Mouse (Mus musculus) limb, embryonic 11.5 days (tissue): ENCODE data around the gene Cnga1. TPM values are rescaled to one million over a fixed set of nuclear protein-coding genes. Genes with fewer than 3 reads are reported as not detected.

ENCODE experiments used
- ATAC-seq: fragments of 200-750 bp; cut with Nextera tagmentation; 2 replicates; pipeline ENCODE4 v1.8.0; 2017; ENCODE audit warnings: low read depth; ENCODE audit not compliant: insufficient number of reproducible peaks, low FRiP score, low TSS enrichment
- DNase-seq: peaks from one replicate; pipeline ENCODE4 v3.0.0-alpha.2; 2015; ENCODE audit warnings: low spot score
- H3K27ac ChIP-seq: fragments of 300-500 bp; sonication (generic); replicated peaks from 2 replicates; pipeline ENCODE4 v1.5.1; 2014; ENCODE audit warnings: low read depth, mild to moderate bottlenecking, low read length
- H3K27me3 ChIP-seq: fragments of 300-500 bp; sonication (generic); 2 replicates; pipeline ENCODE4 v1.6.1; 2014; ENCODE audit warnings: mild to moderate bottlenecking, low read length, mixed read lengths; ENCODE audit not compliant: control insufficient read depth, insufficient read depth
- H3K36me3 ChIP-seq: fragments of 300-500 bp; sonication (generic); 2 replicates; pipeline ENCODE4 v1.6.1; 2014; ENCODE audit warnings: mild to moderate bottlenecking, low read length, moderate library complexity, mixed read lengths; ENCODE audit not compliant: control insufficient read depth, insufficient read depth
- H3K4me1 ChIP-seq: fragments of 300-500 bp; sonication (generic); 2 replicates; pipeline ENCODE4 v1.6.1; 2014; ENCODE audit warnings: low read length, mixed read lengths; ENCODE audit not compliant: control insufficient read depth, insufficient read depth
- H3K4me2 ChIP-seq: fragments of 300-500 bp; sonication (generic); 2 replicates; pipeline ENCODE4 v1.6.1; 2014; ENCODE audit warnings: low read depth, mild to moderate bottlenecking, moderate library complexity; ENCODE audit not compliant: severe bottlenecking
- H3K4me3 ChIP-seq: fragments of 300-500 bp; sonication (generic); 2 replicates; pipeline ENCODE4 v1.5.1; 2014; ENCODE audit warnings: low read depth, low read length
- H3K9ac ChIP-seq: fragments of 300-500 bp; sonication (generic); 2 replicates; pipeline ENCODE4 v1.6.1; 2014; ENCODE audit warnings: mild to moderate bottlenecking, low read length
- H3K9me3 ChIP-seq: fragments of 300-500 bp; sonication (generic); 2 replicates; pipeline ENCODE4 v1.6.1; 2016; ENCODE audit warnings: low read length; ENCODE audit not compliant: control insufficient read depth
- WGBS: fragments of 180-500 bp; shearing (Covaris S2); extraction: QIAGEN DNeasy Blood & Tissue Kit; methylation state at CpG from one replicate; pipeline ENCODE4 v1.1.7; 2014; 5-methylcytosine and 5-hydroxymethylcytosine counted together
- polyA plus RNA-seq: library from polyadenylated mRNA; unstranded; fragments of >200 nt; fragmentation: Nextera tagmentation; extraction: Ambion mirVana; gene quantifications from 2 replicates; pipeline ENCODE4 v1.2.1, GENCODE M21; 2014

The Cnga1 gene
- polyA plus RNA-seq, 1 experiment from 2014 or later = not detected

DNA sequence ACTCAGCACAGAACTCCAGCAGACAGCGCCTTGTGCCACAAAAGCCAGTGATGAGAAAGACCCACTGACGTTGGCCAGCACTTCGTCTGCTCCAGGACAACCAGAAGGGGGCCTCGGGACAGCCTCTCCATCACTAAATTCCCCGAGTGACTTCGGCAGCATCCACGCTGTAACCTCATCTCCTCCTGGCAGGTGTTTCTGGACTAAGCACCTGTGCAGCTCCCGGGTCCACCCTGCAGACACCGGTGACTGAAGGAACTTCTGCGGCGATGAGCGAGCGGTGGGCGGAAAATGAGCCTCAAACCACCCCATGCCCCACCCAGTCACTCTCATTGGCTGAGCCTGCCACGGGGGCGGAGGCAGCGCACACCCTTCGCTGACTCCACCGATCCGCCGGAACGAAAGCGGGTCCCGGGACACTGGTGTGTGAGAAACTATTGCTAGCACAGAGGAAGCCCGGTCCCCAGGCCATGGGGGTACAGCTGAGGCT lies 3.4 kb upstream of the Cnga1 start, which contains the start of gene Nipal1:
Gene Nipal1, plus strand, starts transcription at position 378 of the 490 bp plus-strand sequence.
- ATAC-seq (peak; percentile 93), DNase-seq (peak; percentile 83)
- Histone ChIP-seq H3K4me2 (peak within 1 kb of the TSS; percentile 89), H3K36me3 (no peaks in the 10 kb centered on the region), H3K27ac (no peak within 1 kb of the TSS), H3K27me3 (peaks cover 6% of the 10 kb centered on the region; the same call in 1 of the 2 replicates), H3K9ac (no peak within 1 kb of the TSS), H3K4me1 (no peaks in the 10 kb centered on the region), H3K4me3 (peak within 1 kb of the TSS; percentile 49), H3K9me3 (no peaks in the 10 kb centered on the region)
- 1% methylated on average over 25 of the region's 25 CpGs for WGBS

DNA sequence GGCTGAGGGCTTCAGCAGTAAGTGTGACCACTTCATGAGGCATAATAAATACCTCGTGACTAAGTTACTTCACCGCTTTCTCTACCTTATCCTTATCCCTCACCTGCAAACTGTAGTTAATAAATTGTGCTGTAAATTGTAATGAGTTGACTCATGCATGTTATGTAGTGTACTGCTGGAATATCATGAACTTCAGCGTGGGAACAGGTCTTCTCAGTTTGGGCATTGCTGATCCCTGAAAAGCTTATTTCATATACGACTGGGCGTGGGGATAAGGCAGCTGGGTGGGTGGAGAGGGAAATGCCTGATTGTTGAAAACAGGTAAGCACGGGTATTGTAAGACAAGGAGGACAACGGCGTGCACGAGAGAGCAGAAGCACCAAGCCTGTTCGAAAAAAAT lies 2.9 kb upstream of the Cnga1 start:
- 27% methylated on average over 10 of the region's 10 CpGs for WGBS

GRCm38 (mm10) chr5:72646131-72646530 lies 2.1 kb upstream of the Cnga1 start:
- Histone ChIP-seq H3K4me1 (no peaks in the 10 kb centered on the region), H3K27me3 (peaks cover 6% of the 10 kb centered on the region; the same call in 1 of the 2 replicates), H3K4me2 (no peak overlapping the region), H3K4me3 (no peak overlapping the region), H3K27ac (no peak overlapping the region), H3K36me3 (no peaks in the 10 kb centered on the region), H3K9me3 (no peaks in the 10 kb centered on the region), H3K9ac (no peak overlapping the region)
- 40% methylated on average over 10 of the region's 10 CpGs for WGBS
- ATAC-seq (no peak), DNase-seq (peak; percentile 42)

More for the DNA sequence above, 2.9 kb upstream of the Cnga1 start:
- ATAC-seq (no peak), DNase-seq (no peak)
- H3K36me3 ChIP-seq = no peaks in the 10 kb centered on the region
- H3K27ac ChIP-seq = no peak overlapping the region
- H3K4me1 ChIP-seq = no peaks in the 10 kb centered on the region
- peaks cover 6% of the 10 kb centered on the region; the same call in 1 of the 2 replicates for H3K27me3 ChIP-seq
- H3K4me2 ChIP-seq = peak overlapping the region; percentile 89
- H3K4me3 ChIP-seq = peak overlapping the region; percentile 49
- H3K9ac ChIP-seq = no peak overlapping the region
- H3K9me3 ChIP-seq = no peaks in the 10 kb centered on the region

- H3K9ac ChIP-seq = no peak overlapping the region
- no peak overlapping the region for H3K27ac ChIP-seq
- H3K36me3 ChIP-seq = no peaks in the 10 kb centered on the region
- H3K4me1 ChIP-seq = no peaks in the 10 kb centered on the region
- DNase-seq (no peak), ATAC-seq (no peak)
- WGBS = 72% methylated on average over 7 of the region's 7 CpGs
- no peaks in the 10 kb centered on the region for H3K9me3 ChIP-seq
- H3K27me3 ChIP-seq = peaks cover 6% of the 10 kb centered on the region; the same call in 1 of the 2 replicates
- no peak overlapping the region for H3K4me3 ChIP-seq
- no peak overlapping the region for H3K4me2 ChIP-seq
These were observed 420 bp downstream of the Cnga1 start for GRCm38 (mm10) chr5:72643655-72644054.

DNA sequence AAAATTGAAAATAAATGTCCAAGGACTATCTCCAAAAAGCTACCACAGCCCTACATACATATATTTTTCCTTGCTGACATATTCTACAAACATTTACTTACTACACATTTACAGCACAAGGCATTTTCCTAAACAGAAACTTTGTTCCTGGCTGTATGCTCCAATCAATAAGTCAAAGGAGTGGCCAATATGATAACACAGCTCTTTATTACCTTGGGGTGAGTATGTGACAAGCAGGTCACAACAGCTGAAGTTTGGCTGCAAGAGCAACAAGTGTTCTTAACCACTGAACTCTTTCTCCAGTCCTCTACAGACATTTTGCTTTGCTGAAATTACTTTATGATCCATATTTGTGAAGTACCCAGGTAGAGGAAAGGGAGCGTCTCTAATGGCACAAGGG lies 4.0 kb downstream of the Cnga1 start:
- Histone ChIP-seq H3K36me3 (no peaks in the 10 kb centered on the region), H3K4me2 (no peak overlapping the region), H3K4me3 (no peak overlapping the region), H3K9me3 (no peaks in the 10 kb centered on the region), H3K9ac (no peak overlapping the region), H3K4me1 (no peaks in the 10 kb centered on the region), H3K27me3 (no peaks in the 10 kb centered on the region), H3K27ac (no peak overlapping the region)
- WGBS = 94% methylated on average over 1 of the region's 1 CpGs
- no peak for DNase-seq
- no peak for ATAC-seq

DNA sequence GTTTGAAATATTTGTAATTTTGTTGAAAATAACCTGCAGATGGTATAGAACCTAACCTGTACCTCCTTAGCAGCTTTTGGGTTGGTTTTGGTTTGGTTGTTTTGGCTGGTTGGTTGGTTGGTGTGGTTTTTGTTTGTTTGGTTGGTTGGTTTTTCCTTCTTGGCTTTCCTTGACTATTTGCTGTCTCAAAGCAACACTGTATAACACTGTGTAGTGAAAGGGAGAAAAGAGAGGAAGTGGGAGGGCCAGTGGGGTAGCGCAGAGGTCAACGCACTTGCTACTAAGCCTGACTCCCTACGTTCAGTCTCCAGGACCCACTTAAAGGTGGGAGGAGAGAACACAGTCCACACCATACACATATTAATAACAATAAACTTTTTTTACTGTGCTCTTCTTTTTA lies 7.5 kb downstream of the Cnga1 start:
- ATAC-seq = no peak

DNA sequence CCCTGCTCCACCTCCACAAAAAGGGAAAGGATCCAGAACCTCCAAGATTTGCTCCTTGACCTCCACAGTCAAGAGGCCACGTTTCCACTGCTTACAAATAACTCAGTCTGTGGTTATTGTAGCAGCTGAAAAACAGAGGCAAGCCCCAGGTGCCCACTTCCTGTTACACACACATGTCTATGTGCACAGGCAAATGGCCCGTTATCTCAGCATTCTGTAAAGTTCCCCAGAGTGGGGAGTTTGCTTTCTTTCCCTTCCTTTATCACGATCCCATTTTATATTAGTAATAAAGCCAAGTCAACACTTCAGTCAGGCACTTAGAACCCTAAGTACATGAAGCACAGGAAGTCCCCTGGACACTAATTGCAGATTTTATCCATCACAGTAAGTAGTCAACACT lies 8.0 kb downstream of the Cnga1 start:
- Histone ChIP-seq H3K4me1 (no peaks in the 10 kb centered on the region), H3K9me3 (no peaks in the 10 kb centered on the region), H3K27ac (no peak overlapping the region), H3K9ac (no peak overlapping the region), H3K27me3 (no peaks in the 10 kb centered on the region), H3K4me2 (no peak overlapping the region), H3K4me3 (no peak overlapping the region), H3K36me3 (no peaks in the 10 kb centered on the region)
- DNase-seq (no peak), ATAC-seq (no peak)
- 56% methylated on average over 3 of the region's 3 CpGs for WGBS

More for the DNA sequence above, 7.5 kb downstream of the Cnga1 start:
- Histone ChIP-seq H3K9ac (no peak overlapping the region), H3K27ac (no peak overlapping the region), H3K9me3 (no peaks in the 10 kb centered on the region), H3K4me3 (no peak overlapping the region), H3K27me3 (no peaks in the 10 kb centered on the region), H3K4me1 (no peaks in the 10 kb centered on the region), H3K4me2 (no peak overlapping the region), H3K36me3 (no peaks in the 10 kb centered on the region)
- WGBS = 86% methylated on average over 3 of the region's 3 CpGs
- no peak for DNase-seq

- no peaks in the 10 kb centered on the region for H3K4me1 ChIP-seq
- DNase-seq (no peak), ATAC-seq (no peak)
- no peaks in the 10 kb centered on the region for H3K9me3 ChIP-seq
- no peak overlapping the region for H3K9ac ChIP-seq
- no peak overlapping the region for H3K4me3 ChIP-seq
- H3K27me3 ChIP-seq = no peaks in the 10 kb centered on the region
- WGBS = 86% methylated on average over 9 of the region's 9 CpGs
- no peak overlapping the region for H3K4me2 ChIP-seq
- H3K27ac ChIP-seq = no peak overlapping the region
- H3K36me3 ChIP-seq = no peaks in the 10 kb centered on the region
These were observed 9.2 kb downstream of the Cnga1 start for GRCm38 (mm10) chr5:72634791-72635271.

DNA sequence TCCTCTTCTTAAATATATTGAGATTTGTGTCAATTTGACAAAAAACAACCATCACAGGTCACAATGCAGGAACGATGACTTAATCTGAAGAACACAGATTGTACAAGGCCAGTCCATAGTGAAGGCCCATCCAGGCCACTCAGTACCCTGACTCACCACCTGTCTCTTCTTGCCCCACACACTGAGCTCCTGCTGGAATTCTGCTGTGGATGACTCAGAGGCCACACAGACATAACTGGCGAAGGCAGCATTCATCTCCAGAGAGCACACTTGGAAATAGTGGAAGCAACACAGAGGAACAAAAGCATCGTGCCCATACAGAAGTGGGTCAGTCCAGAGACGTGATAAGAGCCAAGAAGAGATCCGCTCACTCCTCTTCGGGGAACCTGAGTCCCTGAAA lies 14.0 kb downstream of the Cnga1 start:
- Histone ChIP-seq H3K4me3 (no peak overlapping the region), H3K9me3 (no peaks in the 10 kb centered on the region), H3K27me3 (no peaks in the 10 kb centered on the region), H3K9ac (no peak overlapping the region), H3K4me2 (no peak overlapping the region), H3K36me3 (no peaks in the 10 kb centered on the region), H3K4me1 (no peaks in the 10 kb centered on the region), H3K27ac (no peak overlapping the region)
- DNase-seq (no peak), ATAC-seq (no peak)
- 92% methylated on average over 6 of the region's 6 CpGs for WGBS
